Mouse (Mus musculus) neural tube, embryonic 15.5 days (tissue): ENCODE measurements around the gene H2afx. TPM values are rescaled to one million over a fixed set of nuclear protein-coding genes. Genes with fewer than 3 reads are reported as not detected.
"Not testable (repeated sequence)": the region's sequence is repeated elsewhere in the genome, so short reads cannot be mapped to it uniquely, and the experiment has no call there.

ENCODE experiments used
- ATAC-seq: fragments of 200-750 bp; cut with Nextera tagmentation; 2 replicates; pipeline ENCODE4 v1.8.0; 2017; ENCODE audit warnings: mild to moderate bottlenecking, moderate TSS enrichment, moderate library complexity; ENCODE audit not compliant: low FRiP score
- H3K27ac ChIP-seq: fragments of 300-500 bp; sonication (generic); replicated peaks from 2 replicates; pipeline ENCODE4 v1.5.1; 2015; ENCODE audit warnings: mild to moderate bottlenecking, inconsistent platforms
- H3K27me3 ChIP-seq: fragments of 300-500 bp; sonication (generic); replicated peaks from 2 replicates; pipeline ENCODE4 v1.6.1; 2015; ENCODE audit warnings: inconsistent platforms
- H3K36me3 ChIP-seq: fragments of 300-500 bp; sonication (generic); 2 replicates; pipeline ENCODE4 v1.6.1; 2015; ENCODE audit warnings: inconsistent platforms
- H3K4me1 ChIP-seq: fragments of 300-500 bp; sonication (generic); 2 replicates; pipeline ENCODE4 v1.6.1; 2015; ENCODE audit warnings: inconsistent platforms
- H3K4me2 ChIP-seq: fragments of 300-500 bp; sonication (generic); 2 replicates; pipeline ENCODE4 v1.6.1; 2015; ENCODE audit warnings: inconsistent platforms, mild to moderate bottlenecking, moderate library complexity
- H3K4me3 ChIP-seq: fragments of 300-500 bp; sonication (generic); replicated peaks from 2 replicates; pipeline ENCODE4 v1.5.1; 2015; ENCODE audit warnings: mild to moderate bottlenecking, inconsistent platforms
- H3K9ac ChIP-seq: fragments of 300-500 bp; sonication (generic); replicated peaks from 2 replicates; pipeline ENCODE4 v1.6.1; 2015; ENCODE audit warnings: mild to moderate bottlenecking, inconsistent platforms
- H3K9me3 ChIP-seq: fragments of 300-500 bp; sonication (generic); replicated peaks from 2 replicates; pipeline ENCODE4 v1.6.1; 2016; ENCODE audit warnings: inconsistent platforms
- WGBS: fragments of 180-500 bp; shearing (Covaris S2); methylation state at CpG from one replicate; pipeline ENCODE4 v1.1.7; 2015; ENCODE audit warnings: mixed read lengths; 5-methylcytosine and 5-hydroxymethylcytosine counted together
- polyA plus RNA-seq: library from polyadenylated mRNA; unstranded; fragments of >200 nt; fragmentation: Nextera tagmentation; extraction: Ambion mirVana; gene quantifications from 2 replicates; pipeline ENCODE4 v1.2.1, GENCODE M21; 2015

Gene H2afx
- polyA plus RNA-seq, 1 experiment from 2014 or later: 108 TPM

- no peak for ATAC-seq
- Histone ChIP-seq H3K27ac (no peak overlapping the region), H3K27me3 (no peaks in the 10 kb centered on the region), H3K4me1 (peaks cover 25% of the 10 kb centered on the region), H3K9me3 (no peaks in the 10 kb centered on the region), H3K36me3 (peaks cover 52% of the 10 kb centered on the region), H3K4me2 (no peak overlapping the region), H3K4me3 (no peak overlapping the region), H3K9ac (no peak overlapping the region)
- WGBS: 96% methylated on average over 13 of the region's 13 CpGs
Observed at GRCm38 (mm10) chr9:44332918-44333638, 1.4 kb upstream of the H2afx start.

DNA sequence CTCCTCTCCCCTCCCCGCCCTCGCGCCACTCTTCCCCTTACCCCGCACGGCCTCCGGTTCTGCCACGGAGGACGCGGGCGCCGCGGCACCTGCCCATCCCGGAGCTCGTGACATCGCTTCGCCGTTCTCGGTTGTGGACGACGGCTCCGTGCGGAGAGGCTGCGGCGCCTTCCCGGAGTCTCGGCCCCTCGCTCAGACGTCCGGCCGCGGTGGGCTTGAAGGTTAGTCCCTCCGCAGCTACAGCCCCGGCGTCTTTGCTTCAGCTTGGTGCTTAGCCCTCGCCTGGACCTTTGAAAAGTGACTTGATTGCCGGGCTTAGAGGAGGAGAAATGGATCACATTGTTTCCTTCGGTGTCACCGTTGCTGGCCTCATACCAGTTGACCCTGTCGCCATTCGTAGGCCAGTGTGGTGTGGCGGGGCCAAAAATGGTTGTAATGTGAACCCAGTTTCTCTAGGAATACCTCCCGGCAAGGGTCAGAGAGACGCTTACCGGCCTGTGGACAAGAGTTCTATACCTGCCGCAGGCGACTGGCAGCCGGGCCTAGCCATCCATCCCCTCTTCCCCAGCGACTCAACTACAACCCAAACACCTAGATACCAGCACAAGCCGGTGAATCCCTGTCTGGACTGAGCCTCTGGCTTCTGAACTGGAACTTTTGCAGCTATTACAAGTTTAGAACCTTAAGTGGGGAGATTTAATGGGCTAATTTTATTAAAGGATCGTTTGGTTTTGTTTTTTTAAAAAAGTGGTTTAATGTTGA, 1.0 kb downstream of the H2afx start:
- no peaks in the 10 kb centered on the region for H3K9me3 ChIP-seq
- under 1% methylated on average over 48 of the region's 50 CpGs for WGBS

GRCm38 (mm10) chr9:44336093-44336406, 1.6 kb downstream of the H2afx start:
- peaks cover 24% of the 10 kb centered on the region for H3K4me1 ChIP-seq
- peak overlapping the region; percentile 95 for H3K27ac ChIP-seq
- no peak for ATAC-seq
- peak overlapping the region; percentile 87 for H3K4me2 ChIP-seq
- H3K9ac ChIP-seq: peak overlapping the region; percentile 91
- H3K4me3 ChIP-seq: peak overlapping the region; percentile 83
- no peaks in the 10 kb centered on the region for H3K27me3 ChIP-seq
- 4% methylated on average over 5 of the region's 5 CpGs for WGBS
- H3K9me3 ChIP-seq: no peaks in the 10 kb centered on the region
- H3K36me3 ChIP-seq: peaks cover 35% of the 10 kb centered on the region

More for the DNA sequence above, 1.0 kb downstream of the H2afx start:
- Histone ChIP-seq H3K27me3 (no peaks in the 10 kb centered on the region), H3K4me2 (peak overlapping the region; percentile 87), H3K4me3 (peak overlapping the region; percentile 83), H3K4me1 (peaks cover 24% of the 10 kb centered on the region), H3K36me3 (peaks cover 40% of the 10 kb centered on the region), H3K9ac (peak overlapping the region; percentile 91), H3K27ac (peak overlapping the region; percentile 95)
- ATAC-seq: no peak; the same call in 1 of the 2 replicates

GRCm38 (mm10) chr9:44336513-44336912, 2.0 kb downstream of the H2afx start:
- peaks cover 24% of the 10 kb centered on the region for H3K4me1 ChIP-seq
- H3K36me3 ChIP-seq: peaks cover 30% of the 10 kb centered on the region
- WGBS: 34% methylated on average over 4 of the region's 4 CpGs
- peak overlapping the region; percentile 32 for H3K9ac ChIP-seq
- peak overlapping the region; percentile 83 for H3K4me3 ChIP-seq
- H3K27ac ChIP-seq, ATAC-seq, H3K27me3 ChIP-seq, H3K9me3 ChIP-seq: not testable (repeated sequence)
- H3K4me2 ChIP-seq: peak overlapping the region; percentile 87

DNA sequence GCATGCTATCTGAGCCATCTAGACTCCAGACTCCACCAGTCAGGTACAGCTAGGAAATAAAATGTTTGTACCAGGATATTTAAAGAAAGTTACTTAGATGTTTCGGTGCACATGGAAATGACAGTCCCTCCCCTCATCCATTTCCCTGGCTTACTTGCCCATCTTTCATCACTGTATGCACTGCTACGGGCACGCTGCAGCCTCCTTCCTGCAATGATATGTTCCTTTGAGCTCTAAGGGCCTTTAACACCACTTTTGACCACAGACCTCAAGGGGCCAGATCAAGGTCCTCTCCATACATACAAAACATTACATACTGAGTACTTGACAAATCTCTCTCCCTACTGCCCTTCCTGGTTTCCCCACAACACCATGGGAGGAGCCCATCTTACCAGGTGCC, 2.5 kb downstream of the H2afx start:
- Histone ChIP-seq H3K4me1 (peaks cover 24% of the 10 kb centered on the region), H3K27ac (no peak overlapping the region), H3K9ac (peak overlapping the region; percentile 32), H3K9me3 (no peaks in the 10 kb centered on the region), H3K36me3 (peaks cover 26% of the 10 kb centered on the region), H3K4me3 (peak overlapping the region; percentile 83), H3K27me3 (no peaks in the 10 kb centered on the region), H3K4me2 (peak overlapping the region; percentile 87)
- WGBS: 76% methylated on average over 3 of the region's 3 CpGs
- no peak for ATAC-seq

DNA sequence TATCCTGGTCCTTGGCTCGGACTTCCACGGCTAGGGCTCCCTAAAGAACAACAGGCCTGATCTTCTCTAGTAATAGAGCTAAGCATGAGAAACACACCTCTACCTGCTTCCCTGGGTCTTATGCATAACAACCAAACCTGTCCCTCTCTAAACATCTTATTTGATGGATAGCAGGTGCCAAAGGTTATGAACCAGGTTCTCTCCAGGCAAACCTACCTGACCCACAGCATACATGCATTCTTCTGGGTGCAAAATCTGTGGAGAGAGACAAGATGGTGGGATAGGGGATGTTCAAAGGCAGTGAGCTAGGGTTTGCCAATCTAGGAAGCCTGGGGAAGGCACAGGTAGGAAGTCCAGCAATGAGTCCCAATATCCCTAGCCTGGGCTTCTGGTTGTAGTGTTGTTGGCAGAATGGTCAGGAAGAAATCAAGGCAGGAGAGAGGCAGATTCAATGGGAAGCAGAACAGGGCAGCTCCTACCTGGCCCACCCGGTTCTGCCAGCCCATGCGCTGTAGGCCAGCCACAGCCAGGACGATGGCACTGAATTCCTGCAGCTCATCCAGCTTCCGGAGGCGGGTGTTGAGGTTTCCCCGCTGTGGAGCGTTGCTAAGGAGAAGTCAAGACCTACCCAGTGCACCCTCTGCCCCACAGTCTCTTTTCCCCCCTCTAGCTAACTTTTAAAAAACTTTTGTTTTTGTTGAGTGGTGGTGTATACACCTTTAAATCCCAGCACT, 3.1 kb downstream of the H2afx start:
- Histone ChIP-seq H3K4me1 (peaks cover 30% of the 10 kb centered on the region), H3K9ac (peak overlapping the region; percentile 32; the same call in 1 of the 2 replicates), H3K4me2 (peak overlapping the region; percentile 87), H3K27ac (no peak overlapping the region), H3K9me3 (no peaks in the 10 kb centered on the region), H3K36me3 (peaks cover 21% of the 10 kb centered on the region), H3K4me3 (no peak overlapping the region), H3K27me3 (no peaks in the 10 kb centered on the region)
- no peak for ATAC-seq
- WGBS: 71% methylated on average over 9 of the region's 9 CpGs

DNA sequence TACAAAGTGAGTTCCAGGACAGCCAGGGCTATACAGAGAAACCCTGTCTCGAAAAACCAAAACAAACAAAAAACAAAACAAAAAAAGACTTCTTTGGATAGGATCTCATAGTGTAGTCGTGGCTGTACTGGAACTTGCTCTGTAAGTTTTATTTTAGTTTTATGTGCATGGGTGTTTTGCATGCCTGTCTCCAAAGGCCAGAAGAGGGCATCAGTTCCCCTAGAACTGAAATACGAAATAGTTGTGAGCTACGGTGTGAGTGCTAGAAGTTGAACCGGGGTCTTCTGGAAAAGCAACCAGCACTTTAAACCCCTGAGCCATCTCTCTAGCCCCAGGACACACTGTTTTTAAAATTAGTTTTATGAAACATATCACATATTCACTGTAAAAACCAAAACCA, 4.1 kb downstream of the H2afx start:
- H3K4me3 ChIP-seq: no peak overlapping the region
- peaks cover 39% of the 10 kb centered on the region for H3K4me1 ChIP-seq
- no peak overlapping the region for H3K27ac ChIP-seq
- no peaks in the 10 kb centered on the region for H3K27me3 ChIP-seq
- no peak overlapping the region for H3K4me2 ChIP-seq
- ATAC-seq: no peak
- WGBS: 81% methylated on average over 5 of the region's 5 CpGs
- H3K9ac ChIP-seq: no peak overlapping the region
- H3K36me3 ChIP-seq: peaks cover 11% of the 10 kb centered on the region
- H3K9me3 ChIP-seq: no peaks in the 10 kb centered on the region

- WGBS: 95% methylated on average over 5 of the region's 5 CpGs
- H3K9me3 ChIP-seq: no peaks in the 10 kb centered on the region
- no peaks in the 10 kb centered on the region for H3K27me3 ChIP-seq
- H3K36me3 ChIP-seq: peaks cover 12% of the 10 kb centered on the region
- H3K4me2 ChIP-seq: no peak overlapping the region
- ATAC-seq: no peak
- H3K4me1 ChIP-seq: peaks cover 35% of the 10 kb centered on the region
- no peak overlapping the region for H3K4me3 ChIP-seq
- no peak overlapping the region for H3K27ac ChIP-seq
- no peak overlapping the region for H3K9ac ChIP-seq
Observed at GRCm38 (mm10) chr9:44341487-44341886, 7.0 kb downstream of the H2afx start.

GRCm38 (mm10) chr9:44342173-44342572, 7.7 kb downstream of the H2afx start:
- Histone ChIP-seq H3K27me3 (no peaks in the 10 kb centered on the region), H3K4me1 (peaks cover 28% of the 10 kb centered on the region), H3K27ac (no peak overlapping the region), H3K4me3 (no peak overlapping the region), H3K9me3 (no peaks in the 10 kb centered on the region), H3K9ac (no peak overlapping the region), H3K4me2 (no peak overlapping the region), H3K36me3 (peaks cover 14% of the 10 kb centered on the region)
- 83% methylated on average over 3 of the region's 3 CpGs for WGBS
- no peak for ATAC-seq

- WGBS: 100% methylated on average over 1 of the region's 1 CpGs
- no peak for ATAC-seq
- H3K9ac ChIP-seq: no peak overlapping the region
- peak overlapping the region; percentile 70; the same call in 1 of the 2 replicates for H3K4me2 ChIP-seq
- peaks cover 24% of the 10 kb centered on the region for H3K4me1 ChIP-seq
- no peak overlapping the region for H3K27ac ChIP-seq
- H3K4me3 ChIP-seq: peak overlapping the region; percentile 92; the same call in 1 of the 2 replicates
- no peaks in the 10 kb centered on the region for H3K27me3 ChIP-seq
- H3K36me3 ChIP-seq: peaks cover 18% of the 10 kb centered on the region
- no peaks in the 10 kb centered on the region for H3K9me3 ChIP-seq
Observed at GRCm38 (mm10) chr9:44342605-44343004, 8.1 kb downstream of the H2afx start.

GRCm38 (mm10) chr9:44343290-44343689, 8.8 kb downstream of the H2afx start:
- ATAC-seq: 0 out of 2 replicates have a peak, but pooled peaks have one; percentile 17

More at GRCm38 (mm10) chr9:44343290-44343689, 8.8 kb downstream of the H2afx start:
- peaks cover 20% of the 10 kb centered on the region for H3K4me1 ChIP-seq
- peak overlapping the region; percentile 99 for H3K27ac ChIP-seq
- peak overlapping the region; percentile 92 for H3K4me3 ChIP-seq
- WGBS: 11% methylated on average over 6 of the region's 6 CpGs
- H3K9ac ChIP-seq: peak overlapping the region; percentile 86
- peak overlapping the region; percentile 70 for H3K4me2 ChIP-seq
- H3K36me3 ChIP-seq: peaks cover 25% of the 10 kb centered on the region
- H3K27me3 ChIP-seq: no peaks in the 10 kb centered on the region
- no peaks in the 10 kb centered on the region for H3K9me3 ChIP-seq
